Mouse (Mus musculus) spleen, adult 2 months (tissue): ENCODE data around the gene Fbxl15. TPM values are rescaled to one million over a fixed set of nuclear protein-coding genes. Genes with fewer than 3 reads are reported as not detected.

ENCODE experiments used
- DNase-seq, 2 experiments: peaks; one replicate each; pipeline versions ENCODE4 v3.0.0 to v3.0.0-alpha.2; 2012 to 2021; ENCODE audit warnings: low spot score in 2 of 2, low read depth in 1 of 2
- H3K27ac ChIP-seq: fragments of 200-500 bp; 2 replicates; pipeline ENCODE4 v1.5.1; 2012; ENCODE audit warnings: low read length, inconsistent platforms; ENCODE audit not compliant: insufficient read depth
- H3K27me3 ChIP-seq: fragments of 200-500 bp; 2 replicates; pipeline ENCODE4 v1.6.1; 2012; ENCODE audit warnings: mild to moderate bottlenecking, moderate library complexity, low read length, inconsistent platforms; ENCODE audit not compliant: control insufficient read depth, insufficient read depth
- H3K36me3 ChIP-seq: fragments of 200-500 bp; 2 replicates; pipeline ENCODE4 v1.6.1; 2012; ENCODE audit warnings: mild to moderate bottlenecking, low read length, inconsistent platforms; ENCODE audit not compliant: control insufficient read depth, insufficient read depth
- H3K4me1 ChIP-seq: fragments of 200-500 bp; 2 replicates; pipeline ENCODE4 v1.6.1; 2011; ENCODE audit warnings: inconsistent platforms; ENCODE audit not compliant: control insufficient read depth, insufficient read depth, insufficient read length
- H3K4me3 ChIP-seq: fragments of 200-500 bp; 2 replicates; pipeline ENCODE4 v1.5.1; 2011; ENCODE audit warnings: mild to moderate bottlenecking, inconsistent platforms; ENCODE audit not compliant: insufficient read depth, insufficient read length; ENCODE audit errors: extremely low read depth
- CTCF ChIP-seq: fragments of 200-500 bp; IDR thresholded peaks from 2 replicates; pipeline ENCODE4 v1.5.1; 2011; ENCODE audit warnings: mild to moderate bottlenecking, inconsistent platforms; ENCODE audit not compliant: insufficient read depth, insufficient read length, insufficient replicate concordance; ENCODE audit errors: extremely low read depth
- POLR2A ChIP-seq: fragments of 200-500 bp; IDR thresholded peaks from 2 replicates; pipeline ENCODE4 v1.6.1; 2011; ENCODE audit warnings: low read depth, low read length, inconsistent platforms
- WGBS: fragments of 180-500 bp; shearing (Covaris S2); methylation state at CpG from one replicate; pipeline ENCODE4 v1.1.7; 2018; 5-methylcytosine and 5-hydroxymethylcytosine counted together
- polyA plus RNA-seq: library from polyadenylated mRNA; depleted of rRNA; stranded (reverse); fragments of >200 nt; gene quantifications from 2 replicates; pipeline ENCODE4 v1.2.3, GENCODE M21; 2012

Fbxl15 gene
- polyA plus RNA-seq, 1 experiment: 12.1 TPM

DNA sequence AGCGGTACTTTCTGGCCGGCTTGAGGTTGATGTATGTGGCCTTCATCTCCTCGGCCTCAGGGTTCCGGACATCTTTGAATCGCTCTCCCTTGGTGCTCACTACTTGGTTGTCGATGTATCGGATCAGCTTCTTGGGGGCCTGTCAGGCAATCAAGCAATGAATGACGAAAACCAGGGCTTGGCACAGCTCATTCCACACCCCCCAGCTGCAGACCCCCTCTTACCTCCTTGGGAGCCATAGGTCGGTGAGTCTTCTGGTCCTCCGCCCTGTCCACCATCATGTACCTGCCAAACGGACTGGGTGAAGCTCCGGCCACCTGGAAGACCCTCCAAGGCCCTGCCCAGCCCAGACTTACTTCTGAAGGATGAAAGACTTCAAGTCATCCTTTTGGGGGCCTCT, 2.7 kb downstream of the Fbxl15 start:
- Histone ChIP-seq H3K36me3 (0 out of 2 replicates have a peak, but pooled peaks cover 1% of the 10 kb centered on the region), H3K4me1 (peaks cover 15% of the 10 kb centered on the region), H3K27me3 (peaks cover 6% of the 10 kb centered on the region; the same call in 1 of the 2 replicates), H3K27ac (no peak overlapping the region), H3K4me3 (no peak overlapping the region)
- DNase-seq: no peak
- 92% methylated on average over 12 of the region's 12 CpGs for WGBS
- TF ChIP-seq CTCF (no peak), POLR2A (no peak)

GRCm38 (mm10) chr19:46331326-46331725, 3.3 kb downstream of the Fbxl15 start:
- H3K4me3 ChIP-seq: no peak overlapping the region
- H3K27ac ChIP-seq: no peak overlapping the region
- peaks cover 15% of the 10 kb centered on the region for H3K4me1 ChIP-seq
- H3K36me3 ChIP-seq: 0 out of 2 replicates have a peak, but pooled peaks cover 1% of the 10 kb centered on the region
- no peak for TF ChIP-seq CTCF
- TF ChIP-seq POLR2A: no peak
- H3K27me3 ChIP-seq: peaks cover 2% of the 10 kb centered on the region; the same call in 1 of the 2 replicates
- WGBS: 93% methylated on average over 14 of the region's 14 CpGs
- DNase-seq: no peak

DNA sequence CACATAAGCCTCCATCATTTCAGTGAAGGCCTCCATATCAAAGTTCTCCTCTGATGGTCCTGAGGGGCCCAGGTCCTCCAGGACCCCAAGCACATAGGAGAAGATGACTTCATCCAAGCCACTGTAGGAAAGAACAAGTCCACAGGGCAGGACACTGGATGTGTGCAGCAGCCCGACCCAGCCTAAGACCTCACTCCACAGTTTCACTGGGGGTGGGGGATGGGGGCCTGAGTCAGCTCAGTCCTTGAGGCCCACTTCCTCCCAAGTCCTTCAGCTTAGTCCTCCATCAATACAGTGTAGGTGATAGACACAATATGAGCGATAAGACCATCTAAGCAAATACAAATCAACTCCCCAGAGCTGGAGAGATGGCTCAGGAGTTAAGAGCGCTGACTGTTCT, 4.0 kb downstream of the Fbxl15 start:
- TF ChIP-seq CTCF: no peak
- no peak for TF ChIP-seq POLR2A
- no peak overlapping the region for H3K4me3 ChIP-seq
- H3K27ac ChIP-seq: no peak overlapping the region
- WGBS: 83% methylated on average over 3 of the region's 3 CpGs
- H3K27me3 ChIP-seq: no peaks in the 10 kb centered on the region
- no peak for DNase-seq
- H3K36me3 ChIP-seq: 0 out of 2 replicates have a peak, but pooled peaks cover 1% of the 10 kb centered on the region
- peaks cover 13% of the 10 kb centered on the region for H3K4me1 ChIP-seq

GRCm38 (mm10) chr19:46332721-46333339, 4.8 kb downstream of the Fbxl15 start:
- DNase-seq: no peak
- 86% methylated on average over 7 of the region's 7 CpGs for WGBS
- TF ChIP-seq CTCF (no peak), POLR2A (no peak)
- no peak overlapping the region for H3K27ac ChIP-seq
- H3K4me3 ChIP-seq: no peak overlapping the region
- H3K4me1 ChIP-seq: peaks cover 6% of the 10 kb centered on the region
- 0 out of 2 replicates have a peak, but pooled peaks cover 1% of the 10 kb centered on the region for H3K36me3 ChIP-seq
- H3K27me3 ChIP-seq: no peaks in the 10 kb centered on the region

- no peak for TF ChIP-seq POLR2A
- TF ChIP-seq CTCF: no peak
- H3K36me3 ChIP-seq: 0 out of 2 replicates have a peak, but pooled peaks cover 1% of the 10 kb centered on the region
- H3K27me3 ChIP-seq: no peaks in the 10 kb centered on the region
- peaks cover 6% of the 10 kb centered on the region for H3K4me1 ChIP-seq
- H3K4me3 ChIP-seq: no peak overlapping the region
- H3K27ac ChIP-seq: no peak overlapping the region
- WGBS: 91% methylated on average over 3 of the region's 3 CpGs
- DNase-seq: no peak
Measured at GRCm38 (mm10) chr19:46333906-46334305, 5.9 kb downstream of the Fbxl15 start.

- TF ChIP-seq CTCF (no peak), POLR2A (no peak)
- WGBS: 41% methylated on average over 15 of the region's 15 CpGs
- H3K27ac ChIP-seq: no peak overlapping the region
- no peaks in the 10 kb centered on the region for H3K27me3 ChIP-seq
- H3K36me3 ChIP-seq: no peaks in the 10 kb centered on the region
- no peak for DNase-seq
- peaks cover 6% of the 10 kb centered on the region; the same call in 1 of the 2 replicates for H3K4me1 ChIP-seq
- peak overlapping the region; percentile 69 for H3K4me3 ChIP-seq
Measured at GRCm38 (mm10) chr19:46337719-46338330, 9.8 kb downstream of the Fbxl15 start.
